14 mouse cellular contexts compared by ENCODE assay signal in genomic region chr7:136267716-136268489, GRCm38 (mm10).
A peak's percentile ranks its signal among the peaks of the same experiment; 100 is the strongest.
DNase-seq lines count a peak whose midpoint lies in the region; ATAC-seq lines count a peak whose summit lies in the region.
"Had no signal": no experiment of that assay in that cellular context is flagged by ENCODE, and none has a peak within 500 bp of the region (broad histone marks: within the 10 kb centered on the region; RNA-seq: fewer than 3 reads in every experiment).

No protein-coding gene starts in this region.

- ATAC-seq in forebrain, embryonic 13.5 days: peak; percentile 73

- no peaks in the 10 kb centered on the region for H3K9me3 ChIP-seq in forebrain, embryonic 13.5 days (replicated peaks)
- H3K9me3 ChIP-seq in forebrain, embryonic 10.5 days: no peaks in the 10 kb centered on the region
- H3K9me3 ChIP-seq: hindbrain, embryonic 15.5 days; limb, embryonic 12.5 days had no signal

- 0 out of 2 replicates have a peak, but pooled peaks cover 5% of the 10 kb centered on the region for H3K27me3 ChIP-seq in forebrain, embryonic 13.5 days
- peaks cover 18% of the 10 kb centered on the region for H3K27me3 ChIP-seq in forebrain, embryonic 10.5 days (ENCODE audit: poor library complexity, severe bottlenecking)
- H3K27me3 ChIP-seq: hindbrain, embryonic 15.5 days had no signal

- DNase-seq in forebrain, embryonic 10.5 days (ENCODE audit: extremely low spot score, low spot score): no peak
- DNase-seq in right cerebral cortex, adult 2 months (ENCODE audit: low spot score in 2 of 2): peak; percentile 2 to 6
- DNase-seq in right cerebral cortex, postnatal 4 days: no peak
- DNase-seq in layer of hippocampus, postnatal 36 days: peak; percentile 9 to 14
- DNase-seq in telencephalon, adult 2 months (ENCODE audit: low read depth, low spot score): peak; percentile 58
- no peak for DNase-seq in retina, postnatal 1 day
- no peak for DNase-seq in embryo, embryonic 10.5 days (ENCODE audit: low spot score)
- DNase-seq: B cell, adult 2 months; lung, adult 18-20 months; thymus, postnatal 14 days had no signal

- peaks cover 21% of the 10 kb centered on the region for H3K4me1 ChIP-seq in forebrain, embryonic 13.5 days
- peaks cover 22% of the 10 kb centered on the region for H3K4me1 ChIP-seq in forebrain, embryonic 10.5 days

- H3K36me3 ChIP-seq in forebrain, embryonic 13.5 days (ENCODE audit: poor library complexity, severe bottlenecking): no peaks in the 10 kb centered on the region
- H3K36me3 ChIP-seq in forebrain, embryonic 10.5 days (replicated peaks): no peaks in the 10 kb centered on the region
- H3K36me3 ChIP-seq: G1E; hindbrain, embryonic 15.5 days; limb, embryonic 12.5 days had no signal

- no peak overlapping the region for H3K9ac ChIP-seq in forebrain, embryonic 13.5 days
- H3K9ac ChIP-seq: hindbrain, embryonic 15.5 days; limb, embryonic 12.5 days had no signal

- no peak overlapping the region for H3K4me3 ChIP-seq in forebrain, embryonic 13.5 days
- H3K4me3 ChIP-seq in forebrain, embryonic 10.5 days: no peak overlapping the region
- H3K4me3 ChIP-seq: hindbrain, embryonic 15.5 days; limb, embryonic 12.5 days had no signal

- H3K27ac ChIP-seq in forebrain, embryonic 13.5 days: peak overlapping the region; percentile 75
- H3K27ac ChIP-seq in forebrain, embryonic 10.5 days: no peak overlapping the region
- H3K27ac ChIP-seq: hindbrain, embryonic 15.5 days; limb, embryonic 12.5 days had no signal

- H3K4me2 ChIP-seq in forebrain, embryonic 13.5 days: no peak overlapping the region
- H3K4me2 ChIP-seq: hindbrain, embryonic 15.5 days; limb, embryonic 12.5 days had no signal

- WGBS in forebrain, embryonic 13.5 days: 56% methylated on average over 7 of the region's 7 CpGs
- whole genome bisulfite sequencing in forebrain, embryonic 10.5 days: 84% methylated on average over 7 of the region's 7 CpGs

Comparison
In these comparisons a context has a peak if more than half of its experiments do, and no peak if none do; other contexts are left out.
1. DNase-seq: peak in right cerebral cortex, adult 2 months (2 of 2), layer of hippocampus, postnatal 36 days (2 of 2) and telencephalon, adult 2 months (single experiment); none in forebrain, embryonic 10.5 days (single experiment), right cerebral cortex, postnatal 4 days (single experiment), retina, postnatal 1 day (single experiment) and embryo, embryonic 10.5 days (single experiment).